Mouse (Mus musculus) lung, postnatal 0 days (tissue): ENCODE data around the gene Psmb7.

Source experiments
- CTCF ChIP-seq: IDR thresholded peaks from 2 replicates; pipeline ENCODE4 v1.5.1; 2016; ENCODE audit warnings: antibody characterized with exemption, mild to moderate bottlenecking
- EP300 ChIP-seq: IDR thresholded peaks from 2 replicates; pipeline ENCODE4 v1.6.1; 2016; ENCODE audit warnings: antibody characterized with exemption, mild to moderate bottlenecking, control low read depth

DNA sequence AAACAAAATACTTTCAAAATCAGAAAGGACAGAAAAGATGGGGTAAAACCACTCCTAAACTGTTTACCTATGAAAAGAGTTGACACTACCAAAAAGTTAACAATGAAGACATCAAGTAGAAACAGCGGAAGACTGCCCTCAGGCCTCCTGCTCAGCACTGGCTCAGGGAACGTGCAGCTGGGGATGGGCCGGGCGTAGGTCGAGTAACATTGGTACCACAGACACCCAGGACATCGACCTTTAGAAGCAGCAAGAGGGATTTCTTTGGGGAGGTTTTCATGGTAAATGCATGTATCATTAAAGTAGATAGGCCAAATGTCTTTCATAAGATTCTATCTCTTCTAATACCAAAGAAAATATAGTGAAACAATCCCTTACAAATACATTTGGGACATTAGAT, 31.3 kb downstream of the Psmb7 start:
- TF ChIP-seq EP300 (no peak), CTCF (no peak)
